Mouse (Mus musculus) retina, adult 2 months (tissue): ENCODE data around the gene Nos2.
"Not testable (repeated sequence)": the region's sequence is repeated elsewhere in the genome, so short reads cannot be mapped to it uniquely, and the experiment has no call there.

Experiments used
- DNase-seq: peaks from one replicate; pipeline ENCODE4 v3.0.0-alpha.2; 2012; ENCODE audit warnings: low read depth, low spot score

Nos2 gene

DNA sequence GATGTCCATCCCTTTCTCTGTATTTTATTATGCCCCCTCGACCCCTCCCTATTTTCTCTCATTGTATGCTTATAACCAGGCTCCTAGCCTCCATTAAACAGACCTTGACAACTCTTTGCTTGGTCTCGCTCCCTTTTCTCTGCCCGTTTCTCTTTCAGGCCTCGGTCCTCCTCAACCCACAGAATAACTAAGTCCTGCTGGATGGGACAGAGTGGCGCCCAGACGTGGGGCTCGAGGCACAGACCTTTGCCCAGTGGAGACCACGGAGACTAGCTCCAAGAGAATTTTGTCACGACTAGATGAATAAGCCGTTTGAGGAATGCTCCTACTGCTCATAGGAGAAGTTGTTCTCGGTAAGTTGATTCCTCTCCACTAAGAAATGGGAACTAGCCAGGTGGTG is 68.6 kb downstream of the Nos2 start:
- DNase-seq, result not testable (repeated sequence)

DNA sequence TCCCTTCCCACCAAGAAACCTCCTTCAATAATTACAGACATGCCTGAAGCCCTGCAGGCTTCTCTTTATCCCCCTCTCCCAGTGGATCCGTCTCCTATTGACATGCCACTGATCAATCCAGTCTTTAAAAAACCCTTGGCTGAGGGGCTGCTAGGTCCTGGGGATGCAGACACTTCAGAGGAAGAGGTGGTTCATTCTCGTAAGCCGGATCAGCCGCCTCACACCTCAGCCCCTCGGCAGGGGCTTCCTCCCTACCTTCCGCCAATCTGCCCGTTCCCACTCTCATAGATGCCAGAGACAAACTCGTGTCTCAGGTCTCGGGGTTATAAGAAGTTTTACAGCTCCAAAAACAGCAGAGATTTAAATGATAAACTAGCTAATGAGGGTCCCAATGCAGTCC is 69.5 kb downstream of the Nos2 start:
- DNase-seq, result no peak

DNA sequence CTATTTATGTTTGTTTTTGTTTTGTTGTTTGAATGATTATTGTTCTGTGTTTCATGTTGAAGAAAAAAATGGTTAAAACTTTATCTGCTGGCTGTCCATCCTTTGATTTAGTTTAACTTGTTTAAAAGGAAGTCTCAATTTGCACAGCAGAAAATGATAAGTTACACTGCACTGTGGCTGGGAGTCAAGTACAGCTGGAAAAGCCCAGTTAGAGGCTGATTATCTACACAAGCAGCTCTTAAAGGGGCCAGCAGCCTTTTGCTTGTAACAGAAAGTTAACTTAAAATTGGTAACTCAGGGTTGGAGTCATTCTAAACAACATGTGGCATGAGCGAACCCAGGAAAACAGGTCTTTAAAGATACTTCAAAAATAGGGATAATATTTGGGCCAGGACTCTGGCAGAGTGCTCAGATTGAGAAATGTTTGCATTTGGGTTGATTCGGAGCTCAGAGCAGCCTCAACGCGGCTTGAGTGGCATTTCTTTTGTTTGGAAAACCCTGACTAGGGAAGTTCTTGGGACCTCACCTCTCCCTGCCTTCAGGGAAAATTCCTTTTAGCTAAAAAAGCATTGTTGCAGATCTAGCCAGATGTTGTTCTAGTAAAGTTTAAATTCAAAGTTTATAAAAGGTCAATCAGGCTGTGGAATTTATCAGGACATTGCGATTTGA is 70.4 kb downstream of the Nos2 start:
- not testable (repeated sequence) for DNase-seq

DNA sequence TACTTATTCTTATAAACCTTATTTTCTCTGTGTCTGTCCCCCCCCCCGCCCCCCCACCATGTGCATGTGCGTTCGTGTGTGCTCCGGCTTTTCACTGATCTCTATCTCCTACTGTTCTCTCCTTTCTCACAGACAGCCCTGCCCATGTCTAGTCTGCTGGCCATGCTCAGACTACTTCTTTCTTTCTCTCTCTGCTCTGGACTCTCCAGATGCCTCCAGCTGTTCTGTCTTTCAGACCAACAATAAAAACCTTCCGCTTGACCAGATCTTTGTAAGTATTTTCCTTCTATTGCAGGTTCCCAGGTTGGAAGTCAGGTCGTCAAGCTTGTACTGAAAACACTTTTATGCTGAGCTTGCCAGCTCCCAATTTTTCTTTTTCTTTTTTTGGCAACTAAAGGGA is 78.5 kb downstream of the Nos2 start:
- no peak for DNase-seq

GRCm38 (mm10) chr11:79001871-79002270 is 81.3 kb downstream of the Nos2 start:
- peak; percentile 63 for DNase-seq

DNA sequence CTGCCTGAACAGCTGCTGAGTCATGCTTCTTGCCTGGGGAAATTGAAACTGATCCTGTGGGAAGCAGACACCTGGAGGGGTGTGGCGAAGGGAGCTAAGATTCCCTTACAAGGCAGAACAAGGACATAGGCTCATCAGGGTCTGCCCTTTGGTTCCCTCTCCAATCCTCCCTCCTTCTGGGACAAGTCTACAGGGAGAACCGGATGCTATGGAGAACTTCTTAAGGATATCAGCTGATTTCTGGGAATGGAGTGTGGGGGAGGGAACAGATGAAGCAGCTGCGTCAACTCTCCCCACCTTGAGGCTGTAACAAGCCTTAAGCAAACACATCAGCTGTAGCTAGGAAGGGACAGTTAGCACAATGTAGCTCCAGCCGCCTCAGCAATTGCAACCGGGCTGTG is 82.0 kb downstream of the Nos2 start:
- no peak for DNase-seq

GRCm38 (mm10) chr11:79003053-79003768 is 82.6 kb downstream of the Nos2 start:
- DNase-seq, result no peak

DNA sequence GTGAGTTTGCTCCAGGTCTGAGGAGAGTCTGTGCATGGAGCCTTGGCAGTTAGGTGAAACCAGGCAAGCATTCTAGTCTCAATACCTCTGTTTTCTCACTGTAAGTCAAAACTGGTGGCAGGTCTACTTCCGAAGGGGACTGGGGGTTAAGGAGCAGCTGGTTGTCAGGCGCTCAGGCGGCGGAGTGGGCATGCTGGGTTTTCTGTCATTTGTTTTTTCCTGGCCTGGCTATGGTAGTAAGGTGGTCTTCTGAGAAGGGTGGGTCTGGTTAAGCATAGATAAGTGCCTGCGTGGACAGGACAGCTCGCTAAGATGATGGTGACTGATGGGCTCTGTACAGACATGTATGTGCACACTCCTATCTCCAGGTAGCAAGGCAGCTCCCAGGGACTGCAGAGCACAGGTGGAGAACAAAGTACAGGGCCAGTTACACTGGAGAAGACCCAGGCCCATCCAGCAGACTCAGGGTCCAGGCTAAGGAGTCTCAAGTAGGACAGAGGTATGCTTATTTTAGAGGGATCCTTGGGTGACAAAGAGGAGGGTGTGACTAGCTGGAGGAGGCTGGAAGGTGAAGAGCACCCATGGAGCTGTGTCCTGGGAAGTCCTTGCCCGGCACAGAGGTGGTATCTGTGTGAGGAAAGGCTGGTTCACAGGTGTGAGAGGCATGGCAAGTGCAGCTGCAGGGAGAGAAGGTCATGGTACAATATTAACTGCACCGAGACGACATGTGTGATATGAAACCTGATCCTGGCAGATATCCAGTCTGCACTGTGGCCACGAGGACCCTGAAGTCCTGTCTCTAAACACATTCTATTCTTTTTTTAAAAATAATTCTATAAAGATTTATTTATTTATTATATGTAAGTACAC is 83.4 kb downstream of the Nos2 start:
- no peak for DNase-seq

GRCm38 (mm10) chr11:79005578-79006394 is 85.2 kb downstream of the Nos2 start:
- DNase-seq, result no peak

GRCm38 (mm10) chr11:79006417-79006816 is 85.8 kb downstream of the Nos2 start:
- DNase-seq, result no peak

DNA sequence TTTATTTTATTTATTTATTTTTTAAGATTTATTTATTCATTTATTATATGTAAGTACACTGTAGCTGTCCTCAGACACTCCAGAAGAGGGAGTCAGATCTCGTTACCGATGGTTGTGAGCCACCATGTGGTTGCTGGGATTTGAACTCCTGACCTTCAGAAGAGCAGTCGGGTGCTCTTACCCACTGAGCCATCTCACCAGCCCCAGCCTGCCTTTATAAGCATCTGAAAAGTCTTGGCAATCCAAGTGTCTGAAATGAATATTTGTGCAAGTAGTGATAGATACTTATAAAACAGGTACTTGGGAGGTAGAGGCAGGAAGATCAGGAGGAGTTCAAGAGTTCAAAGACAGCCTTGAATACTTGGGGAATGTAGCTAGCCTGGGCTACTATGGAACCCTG is 86.8 kb downstream of the Nos2 start:
- DNase-seq, result not testable (repeated sequence)

- no peak for DNase-seq
Measured at GRCm38 (mm10) chr11:79008007-79008775, 87.6 kb downstream of the Nos2 start.

GRCm38 (mm10) chr11:79008891-79009290 is 88.3 kb downstream of the Nos2 start:
- DNase-seq, result no peak
